Mouse (Mus musculus): Measurements from ENCODE around the gene Eif4enif1.
A peak's percentile ranks its signal among the peaks of the same experiment; 100 is the strongest.
"Not testable (repeated sequence)": the region's sequence is repeated elsewhere in the genome, so short reads cannot be mapped to it uniquely, and the experiment has no call there.

The Eif4enif1 gene

GRCm38 (mm10) chr11:3180510-3181160 lies 21.6 kb upstream of the Eif4enif1 start:
- not testable (repeated sequence) for ATAC-seq (ENCODE audit: insufficient number of reproducible peaks, low FRiP score, low TSS enrichment)

- 0 out of 2 replicates have a peak, but pooled peaks have one; percentile 4 for ATAC-seq (ENCODE audit: insufficient number of reproducible peaks, low FRiP score, low TSS enrichment)
Observed at GRCm38 (mm10) chr11:3181250-3181649, 20.9 kb upstream of the Eif4enif1 start.

GRCm38 (mm10) chr11:3181971-3182370 lies 20.2 kb upstream of the Eif4enif1 start:
- ATAC-seq (ENCODE audit: insufficient number of reproducible peaks, low FRiP score, low TSS enrichment): not testable (repeated sequence)

- not testable (repeated sequence) for ATAC-seq (ENCODE audit: insufficient number of reproducible peaks, low FRiP score, low TSS enrichment)
Observed at GRCm38 (mm10) chr11:3182707-3183106, 19.5 kb upstream of the Eif4enif1 start.

- no peak for ATAC-seq (ENCODE audit: insufficient number of reproducible peaks, low FRiP score, low TSS enrichment)
Observed at GRCm38 (mm10) chr11:3193363-3193762, 8.8 kb upstream of the Eif4enif1 start, which contains the start of gene Sfi1. Gene Sfi1, minus strand, starts transcription at chr11:3193463.

- not testable (repeated sequence) for ATAC-seq (ENCODE audit: insufficient number of reproducible peaks, low FRiP score, low TSS enrichment)
Observed at GRCm38 (mm10) chr11:3200636-3201035, 1.6 kb upstream of the Eif4enif1 start.

GRCm38 (mm10) chr11:3201326-3202230 lies 614 bp upstream of the Eif4enif1 start:
- ATAC-seq (ENCODE audit: insufficient number of reproducible peaks, low FRiP score, low TSS enrichment): no peak

GRCm38 (mm10) chr11:3202781-3203441 lies 719 bp downstream of the Eif4enif1 start:
- ATAC-seq (ENCODE audit: insufficient number of reproducible peaks, low FRiP score, low TSS enrichment): peak; percentile 8; the same call in 1 of the 2 replicates

GRCm38 (mm10) chr11:3203771-3204170 lies 1.6 kb downstream of the Eif4enif1 start:
- no peak for ATAC-seq (ENCODE audit: insufficient number of reproducible peaks, low FRiP score, low TSS enrichment)

GRCm38 (mm10) chr11:3205207-3205606 lies 3.0 kb downstream of the Eif4enif1 start:
- no peak for ATAC-seq (ENCODE audit: insufficient number of reproducible peaks, low FRiP score, low TSS enrichment)

- no peak for ATAC-seq (ENCODE audit: insufficient number of reproducible peaks, low FRiP score, low TSS enrichment)
Observed at GRCm38 (mm10) chr11:3206783-3207182, 4.6 kb downstream of the Eif4enif1 start.

- ATAC-seq (ENCODE audit: insufficient number of reproducible peaks, low FRiP score, low TSS enrichment): no peak
Observed at GRCm38 (mm10) chr11:3212526-3212925, 10.3 kb downstream of the Eif4enif1 start.

- ATAC-seq (ENCODE audit: insufficient number of reproducible peaks, low FRiP score, low TSS enrichment): no peak
Observed at GRCm38 (mm10) chr11:3223105-3223504, 20.9 kb downstream of the Eif4enif1 start.

- ATAC-seq (ENCODE audit: insufficient number of reproducible peaks, low FRiP score, low TSS enrichment): no peak
Observed at GRCm38 (mm10) chr11:3227113-3227512, 24.9 kb downstream of the Eif4enif1 start.

- no peak for ATAC-seq (ENCODE audit: insufficient number of reproducible peaks, low FRiP score, low TSS enrichment)
Observed at GRCm38 (mm10) chr11:3232248-3232647, 30.1 kb downstream of the Eif4enif1 start.

- ATAC-seq (ENCODE audit: insufficient number of reproducible peaks, low FRiP score, low TSS enrichment): no peak
Observed at GRCm38 (mm10) chr11:3233704-3234103, 31.5 kb downstream of the Eif4enif1 start.

GRCm38 (mm10) chr11:3235277-3235676 lies 33.1 kb downstream of the Eif4enif1 start:
- ATAC-seq (ENCODE audit: insufficient number of reproducible peaks, low FRiP score, low TSS enrichment): no peak

- ATAC-seq (ENCODE audit: insufficient number of reproducible peaks, low FRiP score, low TSS enrichment): no peak
Observed at GRCm38 (mm10) chr11:3242395-3242794, 40.2 kb downstream of the Eif4enif1 start.

GRCm38 (mm10) chr11:3243771-3244170 lies 41.6 kb downstream of the Eif4enif1 start:
- no peak for ATAC-seq (ENCODE audit: insufficient number of reproducible peaks, low FRiP score, low TSS enrichment)

GRCm38 (mm10) chr11:3247387-3247786 lies 45.2 kb downstream of the Eif4enif1 start:
- ATAC-seq (ENCODE audit: insufficient number of reproducible peaks, low FRiP score, low TSS enrichment): no peak

GRCm38 (mm10) chr11:3259537-3259936 lies 57.3 kb downstream of the Eif4enif1 start:
- no peak for ATAC-seq (ENCODE audit: insufficient number of reproducible peaks, low FRiP score, low TSS enrichment)

Data from cerebellum, adult (tissue).